Mouse (Mus musculus) limb, embryonic 11.5 days (tissue): ENCODE measurements at regions not wholly inside any gene's neighbourhood (a gene's known extent, or its start where the extent isn't known, plus 50 kb on each side); places are given as distances from the start of the nearest gene placed in this dataset.

Experiments
- ATAC-seq: fragments of 200-750 bp; cut with Nextera tagmentation; 2 replicates; pipeline ENCODE4 v1.8.0; 2017; ENCODE audit warnings: low read depth; ENCODE audit not compliant: insufficient number of reproducible peaks, low FRiP score, low TSS enrichment
- DNase-seq: peaks from one replicate; pipeline ENCODE4 v3.0.0-alpha.2; 2015; ENCODE audit warnings: low spot score
- H3K27ac ChIP-seq: fragments of 300-500 bp; sonication (generic); replicated peaks from 2 replicates; pipeline ENCODE4 v1.5.1; 2014; ENCODE audit warnings: low read depth, mild to moderate bottlenecking, low read length
- H3K27me3 ChIP-seq: fragments of 300-500 bp; sonication (generic); 2 replicates; pipeline ENCODE4 v1.6.1; 2014; ENCODE audit warnings: mild to moderate bottlenecking, low read length, mixed read lengths; ENCODE audit not compliant: control insufficient read depth, insufficient read depth
- H3K36me3 ChIP-seq: fragments of 300-500 bp; sonication (generic); 2 replicates; pipeline ENCODE4 v1.6.1; 2014; ENCODE audit warnings: mild to moderate bottlenecking, low read length, moderate library complexity, mixed read lengths; ENCODE audit not compliant: control insufficient read depth, insufficient read depth
- H3K4me1 ChIP-seq: fragments of 300-500 bp; sonication (generic); 2 replicates; pipeline ENCODE4 v1.6.1; 2014; ENCODE audit warnings: low read length, mixed read lengths; ENCODE audit not compliant: control insufficient read depth, insufficient read depth
- H3K4me2 ChIP-seq: fragments of 300-500 bp; sonication (generic); 2 replicates; pipeline ENCODE4 v1.6.1; 2014; ENCODE audit warnings: low read depth, mild to moderate bottlenecking, moderate library complexity; ENCODE audit not compliant: severe bottlenecking
- H3K4me3 ChIP-seq: fragments of 300-500 bp; sonication (generic); 2 replicates; pipeline ENCODE4 v1.5.1; 2014; ENCODE audit warnings: low read depth, low read length
- H3K9ac ChIP-seq: fragments of 300-500 bp; sonication (generic); 2 replicates; pipeline ENCODE4 v1.6.1; 2014; ENCODE audit warnings: mild to moderate bottlenecking, low read length
- H3K9me3 ChIP-seq: fragments of 300-500 bp; sonication (generic); 2 replicates; pipeline ENCODE4 v1.6.1; 2016; ENCODE audit warnings: low read length; ENCODE audit not compliant: control insufficient read depth
- WGBS: fragments of 180-500 bp; shearing (Covaris S2); extraction: QIAGEN DNeasy Blood & Tissue Kit; methylation state at CpG from one replicate; pipeline ENCODE4 v1.1.7; 2014; 5-methylcytosine and 5-hydroxymethylcytosine counted together

- DNase-seq: no peak
- no peak for ATAC-seq
- Histone ChIP-seq H3K4me3 (no peak overlapping the region), H3K27me3 (no peaks in the 10 kb centered on the region), H3K4me2 (no peak overlapping the region), H3K9me3 (no peaks in the 10 kb centered on the region), H3K27ac (no peak overlapping the region), H3K36me3 (no peaks in the 10 kb centered on the region), H3K4me1 (no peaks in the 10 kb centered on the region), H3K9ac (no peak overlapping the region)
- WGBS: 74% methylated on average over 6 of the region's 6 CpGs
Measured at GRCm38 (mm10) chr9:23580155-23580554, 357.3 kb downstream of the Bmper start.

GRCm38 (mm10) chr9:23581039-23581606 is 358.2 kb downstream of the Bmper start:
- ATAC-seq (no peak), DNase-seq (peak; percentile 73)
- Histone ChIP-seq H3K36me3 (no peaks in the 10 kb centered on the region), H3K27ac (no peak overlapping the region), H3K4me1 (no peaks in the 10 kb centered on the region), H3K27me3 (no peaks in the 10 kb centered on the region), H3K4me3 (no peak overlapping the region), H3K9me3 (no peaks in the 10 kb centered on the region), H3K4me2 (no peak overlapping the region), H3K9ac (no peak overlapping the region)
- 34% methylated on average over 6 of the region's 6 CpGs for WGBS

- no peak overlapping the region for H3K9ac ChIP-seq
- DNase-seq: no peak
- H3K4me2 ChIP-seq: no peak overlapping the region
- H3K36me3 ChIP-seq: no peaks in the 10 kb centered on the region
- no peak overlapping the region for H3K4me3 ChIP-seq
- H3K27ac ChIP-seq: no peak overlapping the region
- no peaks in the 10 kb centered on the region for H3K4me1 ChIP-seq
- no peaks in the 10 kb centered on the region for H3K27me3 ChIP-seq
- no peak for ATAC-seq
- H3K9me3 ChIP-seq: no peaks in the 10 kb centered on the region
Measured at GRCm38 (mm10) chr9:23584561-23584960, 361.7 kb downstream of the Bmper start.

GRCm38 (mm10) chr9:23589024-23589423 is 366.1 kb downstream of the Bmper start:
- 65% methylated on average over 2 of the region's 2 CpGs for WGBS
- no peak overlapping the region for H3K4me2 ChIP-seq
- H3K4me3 ChIP-seq: no peak overlapping the region
- H3K4me1 ChIP-seq: no peaks in the 10 kb centered on the region
- H3K9me3 ChIP-seq: no peaks in the 10 kb centered on the region
- DNase-seq (no peak), ATAC-seq (no peak)
- H3K9ac ChIP-seq: no peak overlapping the region
- no peak overlapping the region for H3K27ac ChIP-seq
- no peaks in the 10 kb centered on the region for H3K36me3 ChIP-seq
- no peaks in the 10 kb centered on the region for H3K27me3 ChIP-seq

- no peak for ATAC-seq
- H3K9ac ChIP-seq: no peak overlapping the region
- H3K36me3 ChIP-seq: no peaks in the 10 kb centered on the region
- no peak for DNase-seq
- no peak overlapping the region for H3K4me3 ChIP-seq
- H3K27me3 ChIP-seq: no peaks in the 10 kb centered on the region
- H3K4me2 ChIP-seq: no peak overlapping the region
- no peaks in the 10 kb centered on the region for H3K4me1 ChIP-seq
- no peaks in the 10 kb centered on the region for H3K9me3 ChIP-seq
- H3K27ac ChIP-seq: no peak overlapping the region
Measured at GRCm38 (mm10) chr9:23591906-23592305, 369.0 kb downstream of the Bmper start.

GRCm38 (mm10) chr9:23600623-23601022 is 377.7 kb downstream of the Bmper start:
- Histone ChIP-seq H3K4me3 (no peak overlapping the region), H3K4me2 (no peak overlapping the region), H3K27me3 (no peaks in the 10 kb centered on the region), H3K27ac (no peak overlapping the region), H3K9me3 (no peaks in the 10 kb centered on the region), H3K4me1 (no peaks in the 10 kb centered on the region), H3K36me3 (no peaks in the 10 kb centered on the region), H3K9ac (no peak overlapping the region)
- 98% methylated on average over 2 of the region's 2 CpGs for WGBS
- DNase-seq (no peak), ATAC-seq (no peak)
